ENCODE assay signal across 17 mouse cellular contexts in the genomic region with DNA sequence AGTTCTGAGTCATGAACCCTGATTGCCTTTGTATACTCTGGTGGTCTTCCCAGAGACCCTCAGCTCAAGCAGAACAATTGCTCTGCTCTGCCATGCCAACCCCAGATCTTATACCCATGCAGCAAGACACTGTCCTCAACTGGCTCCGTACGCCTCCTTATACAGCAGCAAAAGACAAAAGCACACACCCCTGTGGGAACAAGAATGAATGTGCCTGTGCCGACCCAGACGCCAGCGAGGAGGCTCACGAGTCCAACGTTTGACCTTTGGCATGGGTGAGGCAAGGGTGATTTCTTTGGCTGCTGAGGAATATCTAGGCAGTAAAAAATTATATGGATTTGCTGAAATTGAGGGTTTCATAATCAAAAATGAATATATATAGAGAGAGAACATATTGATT.
"Had no signal": no experiment of that assay in that cellular context is flagged by ENCODE, and none has a peak within 500 bp of the region (broad histone marks: within the 10 kb centered on the region; RNA-seq: fewer than 3 reads in every experiment).

No protein-coding gene starts in this region.

- H3K4me3 ChIP-seq: left cerebral cortex, adult 2 months; liver, embryonic 13.5 days had no signal

- H3K9ac ChIP-seq: liver, embryonic 13.5 days had no signal

- H3K27ac ChIP-seq: left cerebral cortex, adult 2 months; liver, embryonic 13.5 days; stomach, postnatal 0 days had no signal

- H3K4me1 ChIP-seq: liver, embryonic 13.5 days had no signal

- H3K27me3 ChIP-seq: liver, embryonic 13.5 days had no signal

- DNase-seq: kidney, adult 9 months; kidney, postnatal 25 days; layer of hippocampus, postnatal 36 days; liver, embryonic 13.5 days; lung, adult 2 months; lung, postnatal 14 days; lung, postnatal 4 days; midbrain, embryonic 14.5 days; right cerebral cortex, adult 18-20 months; right cerebral cortex, postnatal 14 days; right cerebral cortex, postnatal 4 days; thymus, adult 2 months; thymus, postnatal 14 days; thymus, postnatal 4 days had no signal

- H3K36me3 ChIP-seq: liver, embryonic 13.5 days had no signal

- H3K9me3 ChIP-seq: liver, embryonic 13.5 days had no signal

- H3K4me2 ChIP-seq: liver, embryonic 13.5 days; midbrain, embryonic 11.5 days had no signal
